Mouse (Mus musculus) heart, embryonic 14.5 days (tissue): ENCODE results near the gene Psg28. TPM values are rescaled to one million over a fixed set of nuclear protein-coding genes. Genes with fewer than 3 reads are reported as not detected.
"Not testable (repeated sequence)": the region's sequence is repeated elsewhere in the genome, so short reads cannot be mapped to it uniquely, and the experiment has no call there.

Source experiments
- ATAC-seq: fragments of 200-750 bp; cut with Nextera tagmentation; 2 replicates; pipeline ENCODE4 v1.8.0; 2017; ENCODE audit warnings: low read depth, moderate TSS enrichment; ENCODE audit not compliant: insufficient number of reproducible peaks, insufficient read depth, low FRiP score
- H3K27ac ChIP-seq, 2 experiments: fragments of 200-500 bp in 1 of 2; fragments of 300-500 bp in 1 of 2; sonication (generic) in 1 of 2; replicated peaks in 1 of 2; 2 replicates each; pipeline ENCODE4 v1.5.1; 2012 to 2014; ENCODE audit warnings: low read depth in 2 of 2, low read length in 2 of 2, control low read depth in 1 of 2, mild to moderate bottlenecking in 1 of 2, mixed read lengths in 1 of 2; ENCODE audit not compliant: control insufficient read depth in 1 of 2, insufficient read depth in 1 of 2
- H3K27me3 ChIP-seq: fragments of 300-500 bp; sonication (generic); 2 replicates; pipeline ENCODE4 v1.6.1; 2014; ENCODE audit warnings: mild to moderate bottlenecking, low read length, control low read depth; ENCODE audit not compliant: control insufficient read depth, insufficient read depth
- H3K36me3 ChIP-seq: fragments of 300-500 bp; sonication (generic); 2 replicates; pipeline ENCODE4 v1.6.1; 2014; ENCODE audit warnings: mild to moderate bottlenecking, control low read depth, low read length, mixed read lengths; ENCODE audit not compliant: control insufficient read depth, insufficient read depth
- H3K4me1 ChIP-seq, 2 experiments: fragments of 200-500 bp in 1 of 2; fragments of 300-500 bp in 1 of 2; sonication (generic) in 1 of 2; 2 replicates each; pipeline ENCODE4 v1.6.1; 2012 to 2014; ENCODE audit warnings: low read length in 2 of 2, control low read depth in 1 of 2, mixed read lengths in 1 of 2; ENCODE audit not compliant: control insufficient read depth in 2 of 2, insufficient read depth in 2 of 2
- H3K4me2 ChIP-seq: fragments of 300-500 bp; sonication (generic); 2 replicates; pipeline ENCODE4 v1.6.1; 2014; ENCODE audit warnings: mild to moderate bottlenecking, low read length
- H3K4me3 ChIP-seq, 2 experiments: fragments of 200-500 bp in 1 of 2; fragments of 300-500 bp in 1 of 2; sonication (generic) in 1 of 2; 2 replicates each; pipeline ENCODE4 v1.5.1; 2012 to 2014; ENCODE audit warnings: low read length in 2 of 2, mild to moderate bottlenecking in 2 of 2, control low read depth in 1 of 2, low read depth in 1 of 2, moderate library complexity in 1 of 2; ENCODE audit not compliant: control insufficient read depth in 1 of 2, insufficient read depth in 1 of 2
- H3K9ac ChIP-seq: fragments of 300-500 bp; sonication (generic); 2 replicates; pipeline ENCODE4 v1.6.1; 2014; ENCODE audit warnings: mild to moderate bottlenecking, low read length
- H3K9me3 ChIP-seq: fragments of 300-500 bp; sonication (generic); 2 replicates; pipeline ENCODE4 v1.6.1; 2016; ENCODE audit warnings: low read length, control low read depth; ENCODE audit not compliant: control insufficient read depth
- WGBS: fragments of 180-500 bp; shearing (Covaris S2); extraction: QIAGEN DNeasy Blood & Tissue Kit; methylation state at CpG from one replicate; pipeline ENCODE4 v1.1.7; 2014; 5-methylcytosine and 5-hydroxymethylcytosine counted together
- microRNA-seq: library from miRNA; unstranded; fragments of <30 nt; microRNA quantifications from one replicate; pipeline ENCODE4, GENCODE M21; 2016
- polyA plus RNA-seq: library from polyadenylated mRNA; unstranded; fragments of >200 nt; fragmentation: Nextera tagmentation; extraction: Ambion mirVana; gene quantifications from 2 replicates; pipeline ENCODE4 v1.2.1, GENCODE M21; 2014

Psg28 gene
- polyA plus RNA-seq = not detected in 2 replicates

DNA sequence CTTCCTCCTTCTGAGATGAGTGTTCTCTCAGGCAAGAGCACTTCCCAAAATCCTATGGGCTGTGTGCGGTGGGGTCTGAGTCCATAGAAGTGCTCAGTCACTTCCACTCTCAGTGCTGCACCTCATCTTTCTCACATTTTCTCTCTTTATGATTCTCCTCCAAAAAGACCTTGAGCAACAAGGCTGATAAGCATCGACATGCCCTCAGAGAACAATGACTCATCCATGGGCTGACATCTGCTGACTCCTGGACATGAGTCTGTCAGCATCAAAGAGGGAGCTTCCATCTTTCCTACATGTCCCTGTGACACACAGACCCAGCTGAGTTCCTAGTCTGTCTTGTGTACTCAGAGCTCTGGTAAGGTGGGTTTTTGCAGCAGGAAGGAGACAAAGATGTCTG is at the start of gene Psg28:
TSS of gene Psg28 (minus strand) at position 101 of the 400 bp plus-strand sequence.
- 61% methylated on average over 2 of the region's 2 CpGs for WGBS
- H3K36me3 ChIP-seq, H3K4me1 ChIP-seq, ATAC-seq, H3K9ac ChIP-seq, H3K27ac ChIP-seq, H3K4me2 ChIP-seq, H3K4me3 ChIP-seq, H3K27me3 ChIP-seq, H3K9me3 ChIP-seq: not testable (repeated sequence)

- H3K9ac ChIP-seq = no peak overlapping the region
- H3K36me3 ChIP-seq = no peaks in the 10 kb centered on the region
- no peak overlapping the region for H3K27ac ChIP-seq
- no peak overlapping the region for H3K4me2 ChIP-seq
- H3K27me3 ChIP-seq = no peaks in the 10 kb centered on the region
- H3K4me1 ChIP-seq = no peaks in the 10 kb centered on the region
- H3K9me3 ChIP-seq = peaks cover 17% of the 10 kb centered on the region
- no peak for ATAC-seq
- WGBS = 46% methylated on average over 11 of the region's 11 CpGs
- H3K4me3 ChIP-seq = no peak overlapping the region
Observed at GRCm38 (mm10) chr7:18403407-18403806, 28.4 kb downstream of the Psg28 start.

- H3K4me2 ChIP-seq = no peak overlapping the region
- H3K9me3 ChIP-seq = peaks cover 15% of the 10 kb centered on the region
- ATAC-seq = 0 out of 2 replicates have a peak, but pooled peaks have one; percentile 26
- no peak overlapping the region for H3K27ac ChIP-seq
- no peaks in the 10 kb centered on the region for H3K27me3 ChIP-seq
- H3K9ac ChIP-seq = no peak overlapping the region
- 29% methylated on average over 34 of the region's 35 CpGs for WGBS
- H3K4me3 ChIP-seq = no peak overlapping the region
- no peaks in the 10 kb centered on the region for H3K4me1 ChIP-seq
- no peaks in the 10 kb centered on the region for H3K36me3 ChIP-seq
Observed at GRCm38 (mm10) chr7:18402527-18403237, 29.2 kb downstream of the Psg28 start.

DNA sequence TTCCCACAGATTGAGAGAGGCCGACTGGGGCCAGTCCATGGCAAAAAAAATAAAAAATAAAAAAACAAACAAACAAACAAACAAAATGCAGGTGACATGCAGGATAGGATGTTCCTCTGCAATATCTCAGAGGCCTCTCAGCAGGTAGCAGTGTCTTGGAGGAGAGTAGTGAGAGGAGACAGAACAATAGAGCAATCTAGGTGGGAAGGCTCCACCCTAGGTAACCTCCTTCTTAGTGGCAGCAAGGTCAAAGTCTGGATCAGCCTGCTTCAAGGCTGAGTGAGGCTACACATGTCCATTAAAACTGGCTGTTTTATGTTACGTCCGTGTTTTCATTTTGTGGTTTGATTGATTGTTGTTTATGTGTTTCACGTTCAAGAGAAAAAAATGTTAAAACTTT is 40.4 kb downstream of the Psg28 start:
- not testable (repeated sequence) for ATAC-seq, H3K27ac ChIP-seq, H3K4me1 ChIP-seq, H3K4me2 ChIP-seq, H3K4me3 ChIP-seq, H3K27me3 ChIP-seq, H3K9ac ChIP-seq, H3K36me3 ChIP-seq
- H3K9me3 ChIP-seq = peaks cover 12% of the 10 kb centered on the region
- WGBS = 74% methylated on average over 4 of the region's 4 CpGs

DNA sequence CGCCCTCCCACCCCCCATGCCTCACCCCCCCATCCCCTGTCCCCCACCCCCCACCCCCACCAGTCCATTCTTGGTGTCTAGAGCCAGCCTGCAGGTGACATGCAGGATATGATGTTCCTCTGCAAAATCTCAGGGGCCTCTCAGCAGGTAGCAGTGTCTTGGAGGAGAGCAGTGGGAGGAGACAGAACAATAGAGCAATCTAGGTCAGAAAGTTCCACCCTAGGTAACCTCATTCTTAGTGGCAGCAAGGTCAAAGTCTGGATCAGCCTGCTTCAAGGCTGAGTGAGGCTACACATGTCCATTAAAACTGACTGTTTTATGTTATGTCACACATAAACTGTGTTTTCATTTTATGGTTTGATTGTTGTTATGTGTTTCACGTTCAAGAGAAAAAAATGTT is 53.5 kb downstream of the Psg28 start:
- Histone ChIP-seq H3K27me3 (no peaks in the 10 kb centered on the region), H3K9ac (no peak overlapping the region), H3K4me2 (no peak overlapping the region), H3K4me3 (no peak overlapping the region), H3K9me3 (peaks cover 14% of the 10 kb centered on the region), H3K36me3 (no peaks in the 10 kb centered on the region), H3K4me1 (no peaks in the 10 kb centered on the region), H3K27ac (no peak overlapping the region)
- WGBS = 48% methylated on average over 2 of the region's 2 CpGs
- no peak for ATAC-seq

Small RNA genes within 50 kb of the gene (microRNA-seq; reads per million reads assigned to microRNA genes)
- gene Gm24715 = not detected

Other genes with a start within 250 kb of the Psg28 start
- gene Mill1, start 186.7 kb downstream of the Psg28 start, polyA plus RNA-seq = not detected in 2 replicates
- gene Psg18, start 77.0 kb downstream of the Psg28 start, polyA plus RNA-seq = not detected in 2 replicates
- gene Psg26, start 52.1 kb upstream of the Psg28 start, polyA plus RNA-seq = not detected in 2 replicates
- not detected in 2 replicates for gene Psg25, start 100.2 kb upstream of the Psg28 start, polyA plus RNA-seq
- gene Psg27, start 135.3 kb upstream of the Psg28 start, polyA plus RNA-seq = not detected in 2 replicates
- gene Psg23, start 184.5 kb upstream of the Psg28 start, polyA plus RNA-seq = not detected in 2 replicates
- not detected in 2 replicates for gene Psg21, start 224.7 kb upstream of the Psg28 start, polyA plus RNA-seq